Mouse (Mus musculus): ENCODE measurements around the gene Fut11.
"Not testable (repeated sequence)": the region's sequence is repeated elsewhere in the genome, so short reads cannot be mapped to it uniquely, and the experiment has no call there.

DNA sequence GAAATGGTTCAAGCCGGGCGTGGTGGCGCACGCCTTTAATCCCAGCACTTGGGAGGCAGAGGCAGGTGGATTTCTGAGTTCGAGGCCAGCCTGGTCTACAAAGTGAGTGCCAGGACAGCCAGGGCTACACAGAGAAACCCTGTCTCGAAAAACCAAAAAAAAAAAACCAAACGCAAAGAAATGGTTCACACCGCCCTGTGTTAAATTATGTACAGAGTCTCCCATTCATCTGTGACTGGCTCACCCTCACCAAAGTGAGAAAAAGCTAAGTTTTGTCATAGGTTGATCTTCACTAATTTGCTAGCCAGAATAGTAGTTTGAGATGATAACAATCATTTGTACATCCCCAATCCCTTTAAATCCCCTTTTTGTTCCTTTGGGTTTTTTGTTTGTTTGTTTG, 8.7 kb downstream of the Fut11 start:
- not testable (repeated sequence) for TF ChIP-seq CTCF (IDR thresholded peaks at IDR 0.05; ENCODE audit: low read depth)
- 0 out of 2 replicates have a peak, but pooled peaks have one; percentile 9 for TF ChIP-seq EP300 (IDR thresholded peaks at IDR 0.05; ENCODE audit: low read depth)
